ENCODE assay signal across 18 mouse cellular contexts in genomic region chr4:25407842-25408241, GRCm38 (mm10).
DNase-seq lines count a peak whose midpoint lies in the region; ATAC-seq and TF ChIP-seq lines count a peak whose summit lies in the region.
"Had no signal": no experiment of that assay in that cellular context is flagged by ENCODE, and none has a peak within 500 bp of the region (broad histone marks: within the 10 kb centered on the region; RNA-seq: fewer than 3 reads in every experiment).

No protein-coding gene starts in this region.

- H3K36me3 ChIP-seq in hindbrain, embryonic 11.5 days (ENCODE audit: control insufficient read depth, insufficient read depth, low read length), result no peaks in the 10 kb centered on the region
- no peaks in the 10 kb centered on the region for H3K36me3 ChIP-seq in midbrain, embryonic 12.5 days
- no peaks in the 10 kb centered on the region for H3K36me3 ChIP-seq in neural tube, embryonic 15.5 days
- H3K36me3 ChIP-seq: embryonic facial prominence, embryonic 15.5 days; heart, embryonic 12.5 days; liver, embryonic 15.5 days had no signal

- no peak overlapping the region for H3K4me2 ChIP-seq in hindbrain, embryonic 11.5 days (replicated peaks; ENCODE audit: low read depth, low read length)
- no peak overlapping the region for H3K4me2 ChIP-seq in midbrain, embryonic 12.5 days (replicated peaks)
- H3K4me2 ChIP-seq in neural tube, embryonic 15.5 days, result no peak overlapping the region
- H3K4me2 ChIP-seq: embryonic facial prominence, embryonic 15.5 days; heart, embryonic 12.5 days; liver, embryonic 15.5 days had no signal

- TF ChIP-seq CTCF in layer of hippocampus, adult 2 months (conservative IDR thresholded peaks at IDR 0.05), result no peak

- no peak for DNase-seq in layer of hippocampus, adult 2 months (ENCODE audit: low spot score in 2 of 2)
- no peak for DNase-seq in layer of hippocampus, adult 18-20 months (ENCODE audit: low spot score in 2 of 2)
- peak; percentile 12 for DNase-seq in hindbrain, embryonic 11.5 days (ENCODE audit: low spot score)
- no peak for DNase-seq in gastrocnemius, postnatal 14 days
- DNase-seq in right cerebral cortex, postnatal 14 days, result no peak
- DNase-seq in ovary, postnatal 14 days (ENCODE audit: low spot score), result no peak
- DNase-seq: cerebellum, postnatal 36 days; gastrocnemius, postnatal 36 days; heart, postnatal 36 days; kidney, adult 18-20 months; kidney, postnatal 4 days; lung, postnatal 36 days had no signal

- WGBS in hindbrain, embryonic 11.5 days, result 37% methylated on average over 4 of the region's 4 CpGs
- 15% methylated on average over 4 of the region's 4 CpGs for WGBS in midbrain, embryonic 12.5 days
- WGBS in neural tube, embryonic 15.5 days, result 23% methylated on average over 4 of the region's 4 CpGs

- intact Hi-C loops in gastrocnemius, postnatal 14 days (cut with DNase I; ENCODE audit: low total_unique reads), result no loop called here

- H3K4me3 ChIP-seq in layer of hippocampus, adult 2 months, result no peak overlapping the region
- no peak overlapping the region for H3K4me3 ChIP-seq in hindbrain, embryonic 11.5 days (ENCODE audit: low read depth, low read length)
- H3K4me3 ChIP-seq in midbrain, embryonic 12.5 days, result no peak overlapping the region
- H3K4me3 ChIP-seq in neural tube, embryonic 15.5 days (replicated peaks), result no peak overlapping the region
- H3K4me3 ChIP-seq: embryonic facial prominence, embryonic 15.5 days; heart, embryonic 12.5 days; liver, embryonic 15.5 days had no signal

- H3K9me3 ChIP-seq in hindbrain, embryonic 11.5 days (ENCODE audit: control insufficient read depth, low read length), result no peaks in the 10 kb centered on the region
- no peaks in the 10 kb centered on the region for H3K9me3 ChIP-seq in midbrain, embryonic 12.5 days
- no peaks in the 10 kb centered on the region for H3K9me3 ChIP-seq in neural tube, embryonic 15.5 days (replicated peaks)
- H3K9me3 ChIP-seq: embryonic facial prominence, embryonic 15.5 days; heart, embryonic 12.5 days; liver, embryonic 15.5 days had no signal

- peak overlapping the region; percentile 57; the same call in 1 of the 2 replicates for H3K27ac ChIP-seq in layer of hippocampus, adult 2 months
- H3K27ac ChIP-seq in hindbrain, embryonic 11.5 days (ENCODE audit: low read depth, low read length), result peak overlapping the region; percentile 43; the same call in 1 of the 2 replicates
- H3K27ac ChIP-seq in midbrain, embryonic 12.5 days (replicated peaks), result peak overlapping the region; percentile 89
- H3K27ac ChIP-seq in neural tube, embryonic 15.5 days (replicated peaks), result peak overlapping the region; percentile 89
- H3K27ac ChIP-seq: embryonic facial prominence, embryonic 15.5 days; liver, embryonic 15.5 days had no signal

- H3K27me3 ChIP-seq in hindbrain, embryonic 11.5 days (ENCODE audit: control insufficient read depth, insufficient read depth, low read length), result no peaks in the 10 kb centered on the region
- H3K27me3 ChIP-seq in midbrain, embryonic 12.5 days, result no peaks in the 10 kb centered on the region
- no peaks in the 10 kb centered on the region for H3K27me3 ChIP-seq in neural tube, embryonic 15.5 days (replicated peaks)
- H3K27me3 ChIP-seq: CH12.LX; embryonic facial prominence, embryonic 15.5 days; heart, embryonic 12.5 days; liver, embryonic 15.5 days had no signal

- H3K9ac ChIP-seq in hindbrain, embryonic 11.5 days (ENCODE audit: low read depth, low read length), result no peak overlapping the region
- no peak overlapping the region for H3K9ac ChIP-seq in midbrain, embryonic 12.5 days (replicated peaks)
- no peak overlapping the region for H3K9ac ChIP-seq in neural tube, embryonic 15.5 days (replicated peaks)
- H3K9ac ChIP-seq: embryonic facial prominence, embryonic 15.5 days; heart, embryonic 12.5 days; liver, embryonic 15.5 days had no signal

- no peak for ATAC-seq in hindbrain, embryonic 11.5 days (ENCODE audit: low FRiP score)
- no peak for ATAC-seq in midbrain, embryonic 12.5 days (ENCODE audit: low FRiP score, low read depth)
- ATAC-seq in neural tube, embryonic 15.5 days (ENCODE audit: low FRiP score), result no peak; the same call in 1 of the 2 replicates

- H3K4me1 ChIP-seq in hindbrain, embryonic 11.5 days (replicated peaks; ENCODE audit: control insufficient read depth, insufficient read depth, low read length), result no peaks in the 10 kb centered on the region
- H3K4me1 ChIP-seq in midbrain, embryonic 12.5 days, result peaks cover 29% of the 10 kb centered on the region
- H3K4me1 ChIP-seq in neural tube, embryonic 15.5 days, result peaks cover 25% of the 10 kb centered on the region
- H3K4me1 ChIP-seq: heart, embryonic 12.5 days; liver, embryonic 15.5 days had no signal
